Mouse (Mus musculus): ENCODE results near the gene Sfxn2. TPM values are rescaled to one million over a fixed set of nuclear protein-coding genes. Genes with fewer than 3 reads are reported as not detected.
A peak's percentile ranks its signal among the peaks of the same experiment; 100 is the strongest.

Gene Sfxn2
- total and polyA plus RNA-seq, 3 experiments = 2.3 to 3.6 (median 2.4) TPM

DNA sequence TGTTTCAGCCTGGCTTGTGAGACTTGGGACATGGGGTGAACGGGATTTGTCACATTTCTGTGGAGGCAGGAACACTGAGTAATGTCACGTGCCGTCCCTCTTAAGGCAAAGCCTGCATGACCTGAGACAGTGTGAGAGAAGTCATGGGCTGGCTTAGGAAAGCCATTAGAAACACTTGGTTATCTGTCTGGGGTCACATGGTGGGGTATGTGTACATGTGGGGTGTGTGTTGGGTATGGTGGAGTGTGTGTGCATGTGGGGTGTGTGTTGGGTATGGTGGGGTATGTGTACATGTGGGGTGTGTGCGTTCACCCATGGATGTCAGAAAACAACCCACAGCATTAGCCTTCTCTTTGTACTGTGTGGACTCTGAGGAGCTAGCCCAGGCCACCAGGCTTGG lies 22.8 kb upstream of the Sfxn2 start:
- H3K4me1 ChIP-seq (ENCODE audit: control insufficient read depth, insufficient read depth, low read length) = peaks cover 2% of the 10 kb centered on the region; the same call in 1 of the 2 replicates
- no peak overlapping the region for H3K4me3 ChIP-seq
- no peak overlapping the region for H3K9ac ChIP-seq (ENCODE audit: low read depth, low read length)
- WGBS = 91% methylated on average over 4 of the region's 4 CpGs
- H3K79me2 ChIP-seq (replicated peaks; ENCODE audit: control insufficient read depth, insufficient read depth, low read length) = no peaks in the 10 kb centered on the region
- no peaks in the 10 kb centered on the region for H3K27me3 ChIP-seq (ENCODE audit: control insufficient read depth, insufficient read depth, low read length)
- intact Hi-C loops (cut with DNase I) = no loop called here
- TF ChIP-seq EP300 (IDR thresholded peaks at IDR 0.05; ENCODE audit: insufficient read depth, low read depth, low read length) = no peak
- TF ChIP-seq POLR2A (IDR thresholded peaks at IDR 0.05; ENCODE audit: insufficient read depth, low read depth, low read length) = no peak
- no peak for TF ChIP-seq CTCF (IDR thresholded peaks at IDR 0.05)
- H3K36me3 ChIP-seq (ENCODE audit: control insufficient read depth, insufficient read depth, low read length) = no peaks in the 10 kb centered on the region
- H3K27ac ChIP-seq = no peak overlapping the region
- DNase-seq = no peak

DNA sequence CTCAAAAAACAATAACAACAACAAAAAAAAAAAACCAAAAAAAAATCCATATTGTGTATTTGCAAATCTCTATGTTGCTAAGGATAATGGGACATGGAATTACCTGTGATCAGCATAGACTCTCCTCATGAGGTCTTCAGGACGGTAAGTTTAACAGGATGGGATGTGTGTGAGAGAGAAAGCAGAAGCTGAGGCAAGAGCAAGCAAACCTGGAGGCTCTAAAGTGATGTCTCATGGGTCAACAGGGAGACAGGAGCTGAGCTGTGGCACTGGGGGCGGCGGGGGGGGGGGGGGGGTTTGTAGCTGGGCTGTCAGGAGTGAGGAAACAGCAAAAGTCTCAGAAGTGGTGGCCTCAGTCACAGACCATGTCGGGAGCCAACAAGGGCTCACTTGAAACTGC lies 20.7 kb upstream of the Sfxn2 start:
- TF ChIP-seq EP300 (IDR thresholded peaks at IDR 0.05; ENCODE audit: insufficient read depth, low read depth, low read length) (no peak), POLR2A (IDR thresholded peaks at IDR 0.05; ENCODE audit: insufficient read depth, low read depth, low read length) (no peak), CTCF (IDR thresholded peaks at IDR 0.05) (no peak)

DNA sequence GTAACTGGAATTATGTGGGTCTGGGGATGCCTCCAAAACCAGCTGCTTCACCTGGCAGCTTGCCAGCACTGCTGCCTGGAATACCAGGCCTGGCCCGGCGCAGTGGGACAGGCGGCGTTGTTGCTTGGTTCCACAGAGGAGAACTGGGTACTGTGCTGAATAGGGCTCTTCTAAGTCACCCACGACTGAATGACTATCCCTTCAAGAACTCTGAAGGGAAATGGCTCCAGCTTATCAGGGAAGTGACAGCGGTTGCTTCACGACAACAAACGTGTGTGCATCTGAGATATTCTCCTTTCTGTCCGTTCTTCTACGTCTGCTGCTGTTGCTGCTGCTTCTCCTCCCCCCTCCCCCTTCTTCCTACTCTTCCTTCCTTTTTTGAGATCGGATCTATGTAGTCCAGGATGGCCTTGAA lies 19.6 kb upstream of the Sfxn2 start:
- Histone ChIP-seq H3K4me3 (no peak overlapping the region), H3K27me3 (ENCODE audit: control insufficient read depth, insufficient read depth, low read length) (no peaks in the 10 kb centered on the region), H3K79me2 (replicated peaks; ENCODE audit: control insufficient read depth, insufficient read depth, low read length) (no peaks in the 10 kb centered on the region), H3K27ac (no peak overlapping the region), H3K9ac (ENCODE audit: low read depth, low read length) (no peak overlapping the region), H3K4me1 (ENCODE audit: control insufficient read depth, insufficient read depth, low read length) (peaks cover 2% of the 10 kb centered on the region; the same call in 1 of the 2 replicates), H3K36me3 (ENCODE audit: control insufficient read depth, insufficient read depth, low read length) (no peaks in the 10 kb centered on the region)
- DNase-seq = peak in 1 of 2 experiments; percentile 38
- intact Hi-C loops (cut with DNase I) = no loop called here
- WGBS = 18% methylated on average over 11 of the region's 11 CpGs
- TF ChIP-seq EP300 (IDR thresholded peaks at IDR 0.05; ENCODE audit: insufficient read depth, low read depth, low read length) (no peak), POLR2A (IDR thresholded peaks at IDR 0.05; ENCODE audit: insufficient read depth, low read depth, low read length) (no peak), CTCF (IDR thresholded peaks at IDR 0.05) (no peak)

More for the DNA sequence above, 20.7 kb upstream of the Sfxn2 start:
- WGBS = 83% methylated on average over 4 of the region's 4 CpGs
- H3K4me1 ChIP-seq (ENCODE audit: control insufficient read depth, insufficient read depth, low read length) = peaks cover 2% of the 10 kb centered on the region; the same call in 1 of the 2 replicates
- H3K79me2 ChIP-seq (replicated peaks; ENCODE audit: control insufficient read depth, insufficient read depth, low read length) = no peaks in the 10 kb centered on the region
- H3K4me3 ChIP-seq = no peak overlapping the region
- H3K9ac ChIP-seq (ENCODE audit: low read depth, low read length) = no peak overlapping the region
- intact Hi-C loops (cut with DNase I) = no loop called here
- no peaks in the 10 kb centered on the region for H3K36me3 ChIP-seq (ENCODE audit: control insufficient read depth, insufficient read depth, low read length)
- no peak for DNase-seq
- H3K27ac ChIP-seq = no peak overlapping the region
- H3K27me3 ChIP-seq (ENCODE audit: control insufficient read depth, insufficient read depth, low read length) = no peaks in the 10 kb centered on the region

DNA sequence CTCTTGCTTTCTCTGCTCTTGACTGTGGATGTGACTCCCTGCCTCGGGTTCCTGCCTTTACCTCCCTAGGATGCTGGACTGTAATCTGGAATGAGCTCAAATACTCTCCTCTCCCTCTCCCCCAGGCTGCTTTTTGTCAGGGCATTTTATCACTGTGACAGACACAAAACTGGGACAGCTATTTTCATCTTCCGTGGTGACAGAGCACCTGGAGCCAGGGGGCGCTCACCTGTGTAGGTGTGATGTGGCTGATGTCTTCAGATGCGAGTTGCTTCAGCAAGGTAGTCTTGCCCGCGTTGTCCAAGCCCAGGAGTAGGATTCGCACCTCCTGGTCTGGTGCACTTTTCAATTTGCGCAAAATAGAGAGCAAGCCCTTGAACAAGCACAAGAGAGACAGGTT lies 15.2 kb upstream of the Sfxn2 start:
- Histone ChIP-seq H3K4me3 (no peak overlapping the region), H3K9ac (ENCODE audit: low read depth, low read length) (no peak overlapping the region), H3K27me3 (ENCODE audit: control insufficient read depth, insufficient read depth, low read length) (no peaks in the 10 kb centered on the region), H3K4me1 (ENCODE audit: control insufficient read depth, insufficient read depth, low read length) (peaks cover 6% of the 10 kb centered on the region), H3K36me3 (ENCODE audit: control insufficient read depth, insufficient read depth, low read length) (no peaks in the 10 kb centered on the region), H3K27ac (no peak overlapping the region), H3K79me2 (replicated peaks; ENCODE audit: control insufficient read depth, insufficient read depth, low read length) (no peaks in the 10 kb centered on the region)
- TF ChIP-seq POLR2A (IDR thresholded peaks at IDR 0.05; ENCODE audit: insufficient read depth, low read depth, low read length) (no peak), CTCF (IDR thresholded peaks at IDR 0.05) (no peak), EP300 (IDR thresholded peaks at IDR 0.05; ENCODE audit: insufficient read depth, low read depth, low read length) (no peak)
- 79% methylated on average over 8 of the region's 8 CpGs for WGBS
- intact Hi-C loops (cut with DNase I) = no loop called here
- DNase-seq = no peak

DNA sequence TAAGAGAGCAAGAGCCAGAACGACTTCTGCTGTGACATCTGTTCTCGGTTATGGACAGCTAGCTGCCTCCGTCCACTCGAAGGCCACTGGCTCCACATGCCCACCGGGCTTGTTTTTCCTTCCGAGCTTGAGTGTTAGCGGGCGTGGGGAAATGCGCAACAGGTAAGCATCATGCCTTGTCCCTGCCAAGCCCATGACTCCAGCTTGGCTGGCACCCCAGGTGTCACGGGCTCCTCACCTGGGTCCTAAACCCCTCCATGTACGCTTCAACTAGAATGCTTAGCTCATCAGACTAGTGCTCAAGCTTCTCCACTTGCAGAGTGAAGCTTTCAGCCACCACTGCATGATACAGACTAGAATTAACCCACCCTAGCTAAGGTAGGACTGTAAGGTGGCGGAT lies 14.5 kb upstream of the Sfxn2 start:
- 78% methylated on average over 12 of the region's 12 CpGs for WGBS
- Histone ChIP-seq H3K36me3 (ENCODE audit: control insufficient read depth, insufficient read depth, low read length) (no peaks in the 10 kb centered on the region), H3K27me3 (ENCODE audit: control insufficient read depth, insufficient read depth, low read length) (no peaks in the 10 kb centered on the region), H3K9ac (ENCODE audit: low read depth, low read length) (no peak overlapping the region), H3K4me1 (ENCODE audit: control insufficient read depth, insufficient read depth, low read length) (peaks cover 4% of the 10 kb centered on the region), H3K27ac (no peak overlapping the region), H3K79me2 (replicated peaks; ENCODE audit: control insufficient read depth, insufficient read depth, low read length) (no peaks in the 10 kb centered on the region), H3K4me3 (no peak overlapping the region)
- DNase-seq = no peak
- intact Hi-C loops (cut with DNase I) = no loop called here
- TF ChIP-seq POLR2A (IDR thresholded peaks at IDR 0.05; ENCODE audit: insufficient read depth, low read depth, low read length) (no peak), EP300 (IDR thresholded peaks at IDR 0.05; ENCODE audit: insufficient read depth, low read depth, low read length) (no peak), CTCF (IDR thresholded peaks at IDR 0.05) (no peak)

DNA sequence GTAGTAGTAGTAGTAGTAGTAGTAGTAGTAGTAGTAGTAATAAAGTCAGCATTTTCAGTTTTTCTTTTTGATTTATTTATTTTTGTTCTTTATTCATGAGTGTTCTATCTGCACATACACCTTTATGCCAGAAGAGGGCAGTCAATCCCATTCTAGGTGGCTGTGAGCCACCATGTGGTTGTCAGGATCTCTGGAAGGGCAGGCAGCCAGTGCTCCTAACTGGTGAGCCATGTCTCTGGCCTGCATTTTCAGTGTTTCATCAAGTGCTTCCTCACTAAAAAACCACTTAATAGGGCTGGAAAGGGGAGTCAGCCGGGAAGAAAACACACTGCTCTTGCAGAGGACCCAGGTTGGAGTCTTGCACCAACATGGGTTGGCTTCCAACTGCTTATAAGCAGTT lies 11.0 kb upstream of the Sfxn2 start:
- no peak overlapping the region for H3K9ac ChIP-seq (ENCODE audit: low read depth, low read length)
- WGBS = 29% methylated on average over 1 of the region's 1 CpGs
- H3K4me3 ChIP-seq = no peak overlapping the region
- intact Hi-C loops (cut with DNase I) = no loop called here
- H3K79me2 ChIP-seq (replicated peaks; ENCODE audit: control insufficient read depth, insufficient read depth, low read length) = no peaks in the 10 kb centered on the region
- peaks cover 4% of the 10 kb centered on the region for H3K4me1 ChIP-seq (ENCODE audit: control insufficient read depth, insufficient read depth, low read length)
- H3K27ac ChIP-seq = peak overlapping the region; percentile 63
- no peaks in the 10 kb centered on the region for H3K27me3 ChIP-seq (ENCODE audit: control insufficient read depth, insufficient read depth, low read length)
- peak; percentile 62 to 67 for DNase-seq
- TF ChIP-seq CTCF (IDR thresholded peaks at IDR 0.05) (peak; percentile 93), EP300 (IDR thresholded peaks at IDR 0.05; ENCODE audit: insufficient read depth, low read depth, low read length) (peak; percentile 48; the same call in 1 of the 2 replicates), POLR2A (IDR thresholded peaks at IDR 0.05; ENCODE audit: insufficient read depth, low read depth, low read length) (no peak)
- no peaks in the 10 kb centered on the region for H3K36me3 ChIP-seq (ENCODE audit: control insufficient read depth, insufficient read depth, low read length)
